Mouse (Mus musculus) neural tube, embryonic 14.5 days (tissue): ENCODE results near the gene H2afx. TPM values are rescaled to one million over a fixed set of nuclear protein-coding genes. Genes with fewer than 3 reads are reported as not detected.
"Not testable (repeated sequence)": the region's sequence is repeated elsewhere in the genome, so short reads cannot be mapped to it uniquely, and the experiment has no call there.

Experiments used
- ATAC-seq: fragments of 200-750 bp; cut with Nextera tagmentation; 2 replicates; pipeline ENCODE4 v1.8.0; 2017; ENCODE audit warnings: low read depth, mild to moderate bottlenecking, moderate TSS enrichment, moderate library complexity
- H3K27ac ChIP-seq: fragments of 300-500 bp; sonication (generic); 2 replicates; pipeline ENCODE4 v1.5.1; 2014; ENCODE audit warnings: low read depth, mild to moderate bottlenecking, control low read depth, low read length, moderate library complexity, mixed read lengths
- H3K27me3 ChIP-seq: fragments of 300-500 bp; sonication (generic); 2 replicates; pipeline ENCODE4 v1.6.1; 2014; ENCODE audit warnings: low read length; ENCODE audit not compliant: control insufficient read depth, insufficient read depth
- H3K36me3 ChIP-seq: fragments of 300-500 bp; sonication (generic); 2 replicates; pipeline ENCODE4 v1.6.1; 2014; ENCODE audit warnings: low read length, mixed read lengths; ENCODE audit not compliant: control insufficient read depth, insufficient read depth
- H3K4me1 ChIP-seq: fragments of 300-500 bp; sonication (generic); 2 replicates; pipeline ENCODE4 v1.6.1; 2014; ENCODE audit warnings: low read length; ENCODE audit not compliant: control insufficient read depth, insufficient read depth
- H3K4me2 ChIP-seq: fragments of 300-500 bp; sonication (generic); 2 replicates; pipeline ENCODE4 v1.6.1; 2014; ENCODE audit warnings: mild to moderate bottlenecking, low read depth, low read length, control low read depth
- H3K4me3 ChIP-seq: fragments of 300-500 bp; sonication (generic); 2 replicates; pipeline ENCODE4 v1.5.1; 2014; ENCODE audit warnings: low read depth, low read length, control low read depth, mixed read lengths
- H3K9ac ChIP-seq: fragments of 300-500 bp; sonication (generic); replicated peaks from 2 replicates; pipeline ENCODE4 v1.6.1; 2014; ENCODE audit warnings: low read depth, mild to moderate bottlenecking, control low read depth, low read length, mixed read lengths
- H3K9me3 ChIP-seq: fragments of 300-500 bp; sonication (generic); 2 replicates; pipeline ENCODE4 v1.6.1; 2016; ENCODE audit warnings: low read length; ENCODE audit not compliant: control insufficient read depth
- WGBS: fragments of 180-500 bp; shearing (Covaris S2); extraction: QIAGEN DNeasy Blood & Tissue Kit; methylation state at CpG from one replicate; pipeline ENCODE4 v1.1.7; 2014; 5-methylcytosine and 5-hydroxymethylcytosine counted together
- polyA plus RNA-seq: library from polyadenylated mRNA; unstranded; fragments of >200 nt; fragmentation: Nextera tagmentation; extraction: Ambion mirVana; gene quantifications from 2 replicates; pipeline ENCODE4 v1.2.1, GENCODE M21; 2014

H2afx gene
- polyA plus RNA-seq, 1 experiment from 2014 or later: 92.3 TPM

DNA sequence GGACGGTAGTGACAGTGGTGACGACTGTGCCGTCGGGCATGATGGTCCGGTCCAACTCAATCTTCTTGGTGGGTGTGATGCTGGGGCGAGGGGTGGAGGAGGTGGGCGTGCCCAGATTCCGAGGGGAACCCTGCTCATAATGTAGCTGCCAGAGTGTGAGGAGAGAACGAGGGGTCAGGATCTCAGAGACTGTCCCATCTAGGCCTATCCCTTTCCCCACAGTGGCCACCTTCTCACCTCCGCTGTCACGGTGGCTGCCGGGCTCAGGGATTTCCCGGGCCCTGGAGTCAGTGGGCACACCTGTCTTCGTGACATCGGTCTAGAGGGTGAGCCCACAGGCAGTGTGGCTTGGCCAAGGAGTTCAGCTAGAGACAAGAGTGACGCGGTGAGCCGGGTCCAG is 19.6 kb upstream of the H2afx start:
- Histone ChIP-seq H3K9ac (no peak overlapping the region), H3K4me1 (peaks cover 20% of the 10 kb centered on the region), H3K36me3 (peaks cover 28% of the 10 kb centered on the region), H3K4me2 (no peak overlapping the region), H3K27ac (no peak overlapping the region), H3K27me3 (no peaks in the 10 kb centered on the region), H3K4me3 (no peak overlapping the region), H3K9me3 (no peaks in the 10 kb centered on the region)
- ATAC-seq: no peak
- WGBS: 96% methylated on average over 18 of the region's 18 CpGs

DNA sequence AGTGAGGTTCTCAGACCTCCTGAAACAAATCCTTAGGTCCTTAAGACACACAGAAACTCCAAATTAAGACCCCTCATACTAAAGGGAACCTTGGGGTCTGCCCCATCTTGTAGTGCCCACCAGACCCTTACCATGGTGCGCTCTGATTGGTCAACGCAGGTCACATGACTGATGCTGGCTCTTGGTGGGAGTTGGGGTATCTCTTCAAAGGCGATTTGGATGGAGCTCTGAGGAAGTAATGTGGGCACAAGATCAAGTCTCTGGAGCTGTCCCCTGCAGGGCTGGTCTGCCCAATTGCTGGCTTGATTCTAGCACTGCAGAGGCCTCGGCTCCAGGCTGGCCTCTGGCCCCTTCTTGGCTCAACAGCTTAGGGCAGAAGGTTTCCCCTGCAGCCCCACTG is 17.0 kb upstream of the H2afx start:
- Histone ChIP-seq H3K9me3 (no peaks in the 10 kb centered on the region), H3K27me3 (no peaks in the 10 kb centered on the region), H3K4me1 (peaks cover 23% of the 10 kb centered on the region), H3K9ac (no peak overlapping the region), H3K27ac (no peak overlapping the region), H3K36me3 (peaks cover 23% of the 10 kb centered on the region), H3K4me2 (no peak overlapping the region), H3K4me3 (no peak overlapping the region)
- no peak for ATAC-seq
- 68% methylated on average over 4 of the region's 4 CpGs for WGBS

DNA sequence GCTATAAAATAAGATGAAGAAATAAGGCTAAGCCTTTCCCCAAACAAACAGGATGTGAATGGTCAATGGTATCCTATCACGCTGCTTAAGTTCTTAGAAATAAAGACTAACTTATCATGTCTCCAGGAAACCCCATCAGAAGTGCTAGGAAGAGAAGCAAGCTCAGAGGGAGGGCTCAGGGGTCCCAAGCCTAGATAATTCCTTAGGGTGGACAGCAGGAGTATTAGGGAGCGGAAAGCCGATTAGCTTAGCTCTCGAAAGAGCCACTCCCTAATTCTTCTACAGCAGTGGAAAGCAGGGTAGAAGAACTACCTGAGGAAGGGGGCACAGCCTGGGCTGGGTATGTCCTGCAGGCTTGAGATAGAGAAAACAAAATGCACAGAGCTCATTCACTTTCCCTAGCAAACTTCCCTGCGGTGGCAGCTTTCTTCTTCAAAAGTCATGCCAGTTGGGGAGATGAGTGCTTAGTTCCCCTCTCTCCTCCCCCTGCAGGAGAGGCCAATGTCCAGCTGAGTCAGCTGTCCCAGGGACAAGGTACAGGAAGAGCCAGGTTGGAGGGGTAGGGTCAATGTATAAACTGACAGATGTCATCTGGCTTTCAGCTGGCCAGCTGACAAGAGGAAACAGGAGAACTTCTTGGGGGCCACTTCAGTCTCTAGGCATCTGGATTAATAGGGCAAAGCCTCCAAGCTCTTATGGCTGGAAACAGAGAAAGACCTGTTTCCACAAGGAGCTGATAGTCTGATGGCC is 16.2 kb upstream of the H2afx start:
- H3K9ac ChIP-seq: 0 out of 2 replicates have a peak overlapping the region, but pooled peaks have one; percentile 8
- WGBS: 72% methylated on average over 5 of the region's 5 CpGs
- H3K4me1 ChIP-seq: peaks cover 23% of the 10 kb centered on the region
- peaks cover 17% of the 10 kb centered on the region for H3K36me3 ChIP-seq
- H3K27ac ChIP-seq: no peak overlapping the region
- no peaks in the 10 kb centered on the region for H3K27me3 ChIP-seq
- no peak for ATAC-seq
- H3K4me2 ChIP-seq: peak overlapping the region; percentile 91
- H3K9me3 ChIP-seq: no peaks in the 10 kb centered on the region
- H3K4me3 ChIP-seq: no peak overlapping the region; the same call in 1 of the 2 replicates

DNA sequence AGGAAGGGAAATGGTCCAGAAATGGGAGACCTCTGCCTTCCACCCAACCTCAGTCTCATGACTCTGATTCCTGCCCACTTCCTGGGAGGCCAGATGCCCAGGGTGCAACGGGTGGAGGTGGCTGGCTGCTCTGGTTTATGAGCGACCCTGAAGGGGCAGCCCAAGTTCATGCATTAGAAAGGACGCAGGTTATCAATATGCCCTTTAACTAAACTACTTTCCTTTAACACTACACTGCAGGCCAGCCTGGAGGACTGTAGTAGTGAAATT is 15.7 kb upstream of the H2afx start:
- WGBS: 25% methylated on average over 3 of the region's 3 CpGs
- ATAC-seq: no peak
- Histone ChIP-seq H3K9me3 (no peaks in the 10 kb centered on the region), H3K9ac (peak overlapping the region; percentile 95), H3K4me2 (peak overlapping the region; percentile 91), H3K4me1 (peaks cover 23% of the 10 kb centered on the region), H3K36me3 (peaks cover 16% of the 10 kb centered on the region), H3K27me3 (no peaks in the 10 kb centered on the region), H3K4me3 (peak overlapping the region; percentile 76), H3K27ac (no peak overlapping the region)

DNA sequence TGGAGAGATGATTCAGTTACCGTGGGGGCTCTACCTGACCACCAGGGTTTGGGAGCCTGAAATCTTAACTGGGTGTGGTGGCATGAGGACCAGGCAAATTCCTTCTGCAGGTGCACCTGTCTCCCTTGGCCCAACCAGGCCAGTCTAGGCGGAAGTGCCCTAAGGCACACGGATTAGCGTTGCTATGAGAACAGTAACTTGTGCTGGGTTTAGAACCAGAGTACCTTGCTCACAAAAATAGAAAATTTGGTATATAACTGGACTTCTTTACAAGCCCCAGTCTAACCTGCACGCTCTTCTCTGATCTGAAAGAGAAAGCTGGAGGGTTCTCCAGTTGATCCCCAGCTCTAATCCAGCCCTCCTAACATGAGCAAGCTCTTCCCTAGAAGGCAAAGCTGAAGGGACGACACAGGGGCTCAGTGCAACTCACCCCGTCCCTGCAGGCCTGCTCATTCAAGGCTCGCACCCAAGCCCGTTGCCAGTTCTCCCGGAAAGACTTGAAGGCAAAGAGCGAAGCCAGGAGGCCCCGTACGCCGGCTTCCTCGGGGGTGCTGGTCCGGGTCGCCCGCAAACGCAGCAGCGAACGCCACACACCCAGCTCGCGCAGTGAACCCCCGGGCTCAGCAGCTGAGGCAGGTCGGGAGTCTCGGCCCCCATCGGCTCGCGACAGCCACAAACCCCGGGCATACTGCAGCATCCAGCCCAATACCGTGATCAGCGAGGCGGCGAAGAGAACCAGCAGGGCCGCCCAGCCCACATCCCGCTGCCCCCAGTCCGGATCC is 15.2 kb upstream of the H2afx start:
- peak overlapping the region; percentile 91 for H3K4me2 ChIP-seq
- H3K4me1 ChIP-seq: peaks cover 23% of the 10 kb centered on the region
- H3K4me3 ChIP-seq: peak overlapping the region; percentile 76
- peak; percentile 25 for ATAC-seq
- peaks cover 16% of the 10 kb centered on the region for H3K36me3 ChIP-seq
- H3K9me3 ChIP-seq: no peaks in the 10 kb centered on the region
- peak overlapping the region; percentile 95 for H3K9ac ChIP-seq
- no peaks in the 10 kb centered on the region for H3K27me3 ChIP-seq
- 3% methylated on average over 37 of the region's 37 CpGs for WGBS
- H3K27ac ChIP-seq: peak overlapping the region; percentile 74

DNA sequence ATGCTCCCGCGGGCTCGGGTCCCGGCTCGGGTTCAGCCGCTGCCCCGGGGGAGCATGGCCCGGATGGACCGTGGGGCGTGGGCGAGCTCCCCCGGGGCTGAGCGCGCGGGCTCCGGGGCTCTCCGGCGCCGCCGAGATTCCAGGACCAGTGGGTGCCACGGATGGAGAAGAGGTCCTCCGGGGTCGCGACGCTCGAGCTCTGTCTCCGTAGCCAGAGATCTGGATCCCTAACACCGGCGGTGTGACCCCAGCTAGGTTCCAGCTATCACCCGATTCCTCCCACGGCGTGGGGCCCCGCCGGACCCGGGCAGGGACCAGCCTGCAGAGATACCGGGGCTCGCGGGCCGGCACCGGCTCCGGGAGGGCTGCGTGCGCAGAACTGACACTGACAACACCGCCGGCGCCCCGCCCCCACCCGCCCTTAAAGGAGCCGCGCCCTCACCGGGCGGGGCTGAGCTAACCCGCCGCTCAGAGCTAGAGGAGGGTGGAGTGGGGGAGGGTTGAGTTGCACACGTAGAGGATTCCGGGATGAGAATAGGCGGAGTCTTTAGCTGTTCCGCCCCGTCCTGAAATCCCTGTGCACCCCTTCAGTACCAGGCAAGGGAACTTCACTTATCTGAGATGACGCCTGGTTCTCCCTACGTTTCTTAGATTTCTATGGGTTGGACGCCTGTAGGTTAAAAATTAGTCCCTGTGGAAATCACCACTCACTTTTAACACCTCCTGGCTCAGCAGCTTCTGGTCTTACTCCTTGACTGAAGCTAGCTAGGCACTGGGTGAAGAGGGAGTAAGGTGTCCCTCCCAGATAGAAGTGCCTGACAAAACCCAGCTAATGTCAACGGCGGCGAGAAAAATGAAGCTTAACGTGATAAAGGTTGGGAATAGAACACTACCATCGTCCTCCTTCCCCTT is 14.4 kb upstream of the H2afx start, which contains the start of gene C2cd2l:
Gene C2cd2l, minus strand, starts transcription at position 399 of the 912 bp plus-strand sequence.
- ATAC-seq: peak; percentile 98
- Histone ChIP-seq H3K4me2 (peak within 1 kb of the TSS; percentile 91), H3K4me1 (peaks cover 23% of the 10 kb centered on the region), H3K4me3 (peak within 1 kb of the TSS; percentile 76), H3K27ac (peak within 1 kb of the TSS; percentile 74), H3K9me3 (no peaks in the 10 kb centered on the region), H3K27me3 (no peaks in the 10 kb centered on the region), H3K36me3 (peaks cover 12% of the 10 kb centered on the region), H3K9ac (peak within 1 kb of the TSS; percentile 95)
- WGBS: under 1% methylated on average over 67 of the region's 67 CpGs

DNA sequence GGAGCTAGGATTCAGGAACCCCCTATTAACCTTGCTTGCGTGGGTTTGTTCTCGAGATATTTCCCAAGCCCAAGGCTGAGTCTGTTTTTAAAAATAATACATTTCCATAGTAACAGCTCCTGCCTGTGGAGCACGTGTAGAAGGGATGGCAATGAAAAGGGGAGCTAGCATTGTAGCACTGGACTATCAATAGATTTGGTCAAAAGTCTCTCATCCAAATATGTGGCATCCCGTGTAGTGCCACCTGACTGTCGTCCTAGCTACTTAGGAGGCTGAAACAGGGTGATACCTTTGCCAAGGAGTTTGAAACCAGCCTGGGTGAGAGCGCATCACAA is 13.7 kb upstream of the H2afx start:
- H3K36me3 ChIP-seq: peaks cover 7% of the 10 kb centered on the region; the same call in 1 of the 2 replicates
- peak overlapping the region; percentile 72; the same call in 1 of the 2 replicates for H3K27ac ChIP-seq
- H3K9me3 ChIP-seq: no peaks in the 10 kb centered on the region
- H3K4me1 ChIP-seq: peaks cover 25% of the 10 kb centered on the region
- peak; percentile 12 for ATAC-seq
- 23% methylated on average over 6 of the region's 6 CpGs for WGBS
- peak overlapping the region; percentile 91 for H3K4me2 ChIP-seq
- no peaks in the 10 kb centered on the region for H3K27me3 ChIP-seq
- peak overlapping the region; percentile 76 for H3K4me3 ChIP-seq
- 0 out of 2 replicates have a peak overlapping the region, but pooled peaks have one; percentile 32 for H3K9ac ChIP-seq

DNA sequence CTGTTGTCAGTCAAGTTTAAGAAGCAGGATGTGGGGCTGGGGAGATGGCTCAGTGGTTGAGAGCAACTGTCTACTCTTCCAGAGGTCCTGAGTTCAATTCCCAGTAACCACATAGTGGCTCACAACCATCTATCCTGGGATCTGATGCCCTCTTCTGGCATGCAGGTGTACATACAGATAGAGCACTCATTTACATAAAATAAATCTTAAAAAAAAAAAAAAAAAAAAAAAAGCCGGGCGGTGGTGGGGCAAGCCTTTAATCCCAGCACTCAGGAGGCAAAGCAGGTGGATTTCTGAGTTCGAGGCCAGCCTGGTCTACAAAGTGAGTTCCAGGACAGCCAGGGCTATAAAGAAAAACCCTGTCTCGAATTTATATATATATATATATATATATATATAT is 10.8 kb upstream of the H2afx start:
- 80% methylated on average over 4 of the region's 4 CpGs for WGBS
- H3K36me3 ChIP-seq, H3K4me3 ChIP-seq, H3K9ac ChIP-seq, H3K4me2 ChIP-seq, H3K9me3 ChIP-seq, ATAC-seq, H3K27ac ChIP-seq, H3K27me3 ChIP-seq: not testable (repeated sequence)
- H3K4me1 ChIP-seq: peaks cover 21% of the 10 kb centered on the region
